Mouse (Mus musculus) bone marrow macrophage, adult 2 months (primary cell): ENCODE data around the gene Uqcrq.

ENCODE experiments used
- CTCF ChIP-seq: IDR thresholded peaks from 2 replicates; pipeline ENCODE4 v1.5.1; 2012; ENCODE audit warnings: low read depth, mild to moderate bottlenecking, low read length, moderate library complexity
- POLR2A ChIP-seq: IDR thresholded peaks from 2 replicates; pipeline ENCODE4 v1.6.1; 2012; ENCODE audit warnings: mild to moderate bottlenecking, low read depth, low read length, borderline replicate concordance

DNA sequence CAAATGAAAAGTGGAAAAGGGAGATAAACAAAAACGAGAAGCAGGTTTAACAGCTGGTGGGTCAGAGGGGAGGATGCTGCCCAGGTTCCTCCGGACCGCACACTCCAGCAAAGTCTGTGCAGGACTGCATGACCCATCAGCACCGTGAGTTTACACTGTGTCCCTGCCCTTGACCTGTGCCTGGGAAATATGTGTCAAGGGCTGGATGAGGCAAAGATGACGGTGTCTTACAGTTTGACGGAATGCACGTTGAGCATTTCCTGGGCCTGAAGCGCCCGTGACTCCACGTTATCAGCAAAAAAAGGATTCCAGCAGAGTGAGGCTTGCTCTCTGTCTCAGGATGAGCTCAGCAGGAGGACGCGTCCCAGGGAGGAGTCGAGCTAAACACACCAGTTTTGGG is 14.9 kb upstream of the Uqcrq start:
- no peak for TF ChIP-seq POLR2A
- TF ChIP-seq CTCF = no peak
